Comparison of ENCODE assay signal across 9 mouse cellular contexts in the genomic region with DNA sequence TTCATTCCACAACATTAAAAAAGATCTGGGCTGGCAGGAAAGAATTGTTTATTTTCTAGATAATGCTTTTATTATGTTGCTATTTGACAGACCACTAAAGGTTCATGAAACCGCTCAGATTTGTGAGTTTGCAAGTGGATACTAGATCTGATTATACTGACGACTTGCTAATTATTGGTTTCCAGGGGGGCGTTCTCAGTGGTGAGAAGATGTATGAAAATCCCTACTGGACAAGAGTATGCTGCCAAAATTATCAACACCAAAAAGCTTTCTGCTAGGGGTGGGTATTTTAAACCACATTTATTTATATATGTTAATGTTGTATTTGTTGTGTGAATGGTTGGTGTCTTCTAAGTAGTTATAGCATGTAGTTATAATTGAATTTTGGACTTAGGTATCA. TPM values are rescaled to one million over a fixed set of nuclear protein-coding genes. Genes with fewer than 3 reads are reported as not detected.
DNase-seq lines count a peak whose midpoint lies in the region; ATAC-seq and TF ChIP-seq lines count a peak whose summit lies in the region.
"Had no signal": no experiment of that assay in that cellular context is flagged by ENCODE, and none has a peak within 500 bp of the region (broad histone marks: within the 10 kb centered on the region; RNA-seq: fewer than 3 reads in every experiment).

No protein-coding gene starts in this region.

- H3K36me3 ChIP-seq in heart, adult 2 months (ENCODE audit: control insufficient read depth, insufficient read depth, low read length) = peaks cover 17% of the 10 kb centered on the region
- no peaks in the 10 kb centered on the region; the same call in 1 of the 2 replicates for H3K36me3 ChIP-seq in lung, postnatal 0 days (ENCODE audit: insufficient read depth, low read length)
- peaks cover 4% of the 10 kb centered on the region; the same call in 1 of the 2 replicates for H3K36me3 ChIP-seq in limb, embryonic 14.5 days (ENCODE audit: control insufficient read depth, insufficient read depth, low read length)

- no peak for DNase-seq in heart, adult 2 months
- DNase-seq in heart, postnatal 14 days = no peak
- no peak for DNase-seq in lung, postnatal 0 days (ENCODE audit: low spot score)
- no peak for DNase-seq in lung, adult 2 months
- no peak for DNase-seq in limb, embryonic 14.5 days (ENCODE audit: low spot score)
- no peak for DNase-seq in spleen, adult 12 weeks (ENCODE audit: low spot score)
- no peak for DNase-seq in urinary bladder, postnatal 14 days (ENCODE audit: low spot score)
- DNase-seq in spleen, postnatal 10 days (ENCODE audit: low spot score in 2 of 2) = no peak
- DNase-seq: gastrocnemius, postnatal 14 days had no signal

- ATAC-seq in lung, postnatal 0 days = no peak
- no peak for ATAC-seq in limb, embryonic 14.5 days (ENCODE audit: low FRiP score, low read depth)

- no peak for TF ChIP-seq CTCF in heart, adult 2 months (IDR thresholded peaks at IDR 0.05)
- TF ChIP-seq CTCF in lung, postnatal 0 days (IDR thresholded peaks at IDR 0.05) = no peak
- TF ChIP-seq CTCF in lung, adult 2 months (IDR thresholded peaks at IDR 0.05; ENCODE audit: insufficient read depth, low read length) = no peak

- 34% methylated on average over 3 of the region's 3 CpGs for WGBS in heart, adult 2 months
- WGBS in lung, postnatal 0 days = 47% methylated on average over 3 of the region's 3 CpGs
- 51% methylated on average over 3 of the region's 3 CpGs for WGBS in lung, adult 2 months
- WGBS in limb, embryonic 14.5 days = 48% methylated on average over 3 of the region's 3 CpGs

- H3K9ac ChIP-seq in heart, adult 2 months (ENCODE audit: low read depth, low read length) = no peak overlapping the region
- H3K9ac ChIP-seq in lung, postnatal 0 days (replicated peaks; ENCODE audit: low read depth) = no peak overlapping the region
- H3K9ac ChIP-seq in limb, embryonic 14.5 days (ENCODE audit: low read depth, low read length, severe bottlenecking) = no peak overlapping the region

- no peaks in the 10 kb centered on the region for H3K4me1 ChIP-seq in heart, adult 2 months (ENCODE audit: control insufficient read depth, insufficient read depth, low read length)
- no peaks in the 10 kb centered on the region; the same call in 1 of the 2 replicates for H3K4me1 ChIP-seq in lung, postnatal 0 days (ENCODE audit: insufficient read depth, low read depth, low read length)
- no peaks in the 10 kb centered on the region for H3K4me1 ChIP-seq in lung, adult 2 months (ENCODE audit: control insufficient read depth, insufficient read depth, low read length)
- H3K4me1 ChIP-seq in limb, embryonic 14.5 days (ENCODE audit: control insufficient read depth, insufficient read depth, low read length) = peaks cover 12% of the 10 kb centered on the region

- no peak for TF ChIP-seq POLR2A in heart, adult 2 months (IDR thresholded peaks at IDR 0.05; ENCODE audit: insufficient read depth, low read depth, low read length)
- no peak for TF ChIP-seq POLR2A in lung, adult 2 months (IDR thresholded peaks at IDR 0.05; ENCODE audit: borderline replicate concordance, extremely low read depth, low read depth, low read length)
- no peak for TF ChIP-seq POLR2A in limb, embryonic 14.5 days (IDR thresholded peaks at IDR 0.05; ENCODE audit: borderline replicate concordance, extremely low read depth, insufficient read depth, insufficient read length)

- peak overlapping the region; percentile 93 for H3K4me3 ChIP-seq in heart, adult 2 months
- peak overlapping the region; percentile 84; the same call in 1 of the 2 replicates for H3K4me3 ChIP-seq in lung, postnatal 0 days (ENCODE audit: low read depth, low read length)
- H3K4me3 ChIP-seq in lung, adult 2 months (replicated peaks; ENCODE audit: extremely low read depth, low read depth, low read length) = no peak overlapping the region
- peak overlapping the region; percentile 82 for H3K4me3 ChIP-seq in limb, embryonic 14.5 days (replicated peaks; ENCODE audit: low read length)

- H3K4me2 ChIP-seq in lung, postnatal 0 days (replicated peaks; ENCODE audit: low read depth, low read length) = peak overlapping the region; percentile 91; the same call in 1 of the 2 replicates
- peak overlapping the region; percentile 80 for H3K4me2 ChIP-seq in limb, embryonic 14.5 days (replicated peaks; ENCODE audit: low read depth, low read length, severe bottlenecking)

- no peaks in the 10 kb centered on the region for H3K9me3 ChIP-seq in lung, postnatal 0 days (ENCODE audit: low read length)
- H3K9me3 ChIP-seq in limb, embryonic 14.5 days (ENCODE audit: control insufficient read depth, low read length) = no peaks in the 10 kb centered on the region

- no peak for TF ChIP-seq EP300 in heart, adult 2 months (IDR thresholded peaks at IDR 0.05; ENCODE audit: insufficient read depth, low read depth, low read length)
- TF ChIP-seq EP300 in lung, postnatal 0 days (IDR thresholded peaks at IDR 0.05) = no peak

- H3K27ac ChIP-seq in heart, adult 2 months = no peak overlapping the region; the same call in 1 of the 2 replicates
- H3K27ac ChIP-seq in lung, postnatal 0 days (ENCODE audit: low read length) = no peak overlapping the region
- no peak overlapping the region for H3K27ac ChIP-seq in limb, embryonic 14.5 days (replicated peaks; ENCODE audit: low read depth, low read length)

- no peaks in the 10 kb centered on the region for H3K27me3 ChIP-seq in heart, adult 2 months (ENCODE audit: control insufficient read depth, insufficient read depth, low read length)
- no peaks in the 10 kb centered on the region for H3K27me3 ChIP-seq in lung, postnatal 0 days (replicated peaks; ENCODE audit: insufficient read depth, low read length)
- no peaks in the 10 kb centered on the region for H3K27me3 ChIP-seq in limb, embryonic 14.5 days (ENCODE audit: control insufficient read depth, insufficient read depth, low read length)

- intact Hi-C loops in heart, adult 2 months (cut with DNase I) = loop anchor here (5.0 kb wide), 1 partner anchor 33 kb away; no protein-coding TSS in a partner anchor
- intact Hi-C loops in heart, postnatal 14 days (cut with DNase I) = loop anchor here (5.0 to 10.0 kb wide), 4 partner anchors 63 to 303 kb away; no protein-coding TSS in a partner anchor

- H3K79me2 ChIP-seq in heart, adult 2 months (replicated peaks; ENCODE audit: control insufficient read depth, insufficient read depth, low read length) = peaks cover 2% of the 10 kb centered on the region

RNA-seq across cellular contexts. Expression of gene Camk2d, which starts 2.8 kb away (rescaled TPM):
- total RNA-seq in heart, adult 2 months (2021) = 100 to 1,000 TPM; 131 to 133 TPM
- 135 and 218 TPM in 2 replicates for polyA plus RNA-seq in heart, adult 2 months (2012; rRNA removed)
- total RNA-seq in heart, postnatal 14 days (2021) = 100 to 1,000 TPM; 140 to 160 TPM
- polyA plus RNA-seq in lung, postnatal 0 days (2015; fragmentation: Nextera tagmentation; extraction: Ambion mirVana) = 36.6 and 39.9 TPM in 2 replicates
- polyA plus RNA-seq in lung, adult 2 months (2012; rRNA removed) = 56.8 and 61.4 TPM in 2 replicates
- 40.0 and 46.0 TPM in 2 replicates for polyA plus RNA-seq in limb, embryonic 14.5 days (2012; rRNA removed)
- 37.4 and 43.4 TPM in 2 replicates for polyA plus RNA-seq in limb, embryonic 14.5 days (2014; fragmentation: Nextera tagmentation; extraction: Ambion mirVana)
